Mouse (Mus musculus) forebrain, embryonic 12.5 days (tissue): ENCODE measurements around the gene Tbk1. TPM values are rescaled to one million over a fixed set of nuclear protein-coding genes. Genes with fewer than 3 reads are reported as not detected.

Experiments
- ATAC-seq: fragments of 200-750 bp; cut with Nextera tagmentation; 2 replicates; pipeline ENCODE4 v1.8.0; 2017; ENCODE audit warnings: moderate TSS enrichment; ENCODE audit not compliant: low FRiP score
- H3K27ac ChIP-seq: fragments of 300-500 bp; sonication (generic); 2 replicates; pipeline ENCODE4 v1.5.1; 2016; ENCODE audit warnings: mild to moderate bottlenecking
- H3K27me3 ChIP-seq: fragments of 300-500 bp; sonication (generic); 2 replicates; pipeline ENCODE4 v1.6.1; 2016; ENCODE audit warnings: mild to moderate bottlenecking
- H3K36me3 ChIP-seq: fragments of 300-500 bp; sonication (generic); replicated peaks from 2 replicates; pipeline ENCODE4 v1.6.1; 2016; ENCODE audit warnings: mild to moderate bottlenecking
- H3K4me1 ChIP-seq: fragments of 300-500 bp; sonication (generic); 2 replicates; pipeline ENCODE4 v1.6.1; 2016
- H3K4me2 ChIP-seq: fragments of 300-500 bp; sonication (generic); 2 replicates; pipeline ENCODE4 v1.6.1; 2016; ENCODE audit warnings: mild to moderate bottlenecking, moderate library complexity
- H3K4me3 ChIP-seq: fragments of 300-500 bp; sonication (generic); replicated peaks from 2 replicates; pipeline ENCODE4 v1.5.1; 2016; ENCODE audit warnings: mild to moderate bottlenecking
- H3K9ac ChIP-seq: fragments of 300-500 bp; sonication (generic); 2 replicates; pipeline ENCODE4 v1.6.1; 2016; ENCODE audit warnings: mild to moderate bottlenecking
- H3K9me3 ChIP-seq: fragments of 300-500 bp; sonication (generic); 2 replicates; pipeline ENCODE4 v1.6.1; 2016
- WGBS: fragments of 180-500 bp; shearing (Covaris S2); methylation state at CpG from one replicate; pipeline ENCODE4 v1.1.7; 2016; 5-methylcytosine and 5-hydroxymethylcytosine counted together
- polyA plus RNA-seq: library from polyadenylated mRNA; unstranded; fragments of >200 nt; fragmentation: Nextera tagmentation; extraction: Ambion mirVana; gene quantifications from 2 replicates; pipeline ENCODE4 v1.2.1, GENCODE M21; 2016

Tbk1 gene
- polyA plus RNA-seq, 1 experiment from 2014 or later = 39.4 TPM

- WGBS = 94% methylated on average over 13 of the region's 13 CpGs
- H3K9me3 ChIP-seq = no peaks in the 10 kb centered on the region
- H3K4me2 ChIP-seq = no peak overlapping the region
- H3K27ac ChIP-seq = no peak overlapping the region
- no peak overlapping the region for H3K4me3 ChIP-seq
- no peak overlapping the region for H3K9ac ChIP-seq
- H3K27me3 ChIP-seq = no peaks in the 10 kb centered on the region
- no peaks in the 10 kb centered on the region for H3K4me1 ChIP-seq
- peaks cover 83% of the 10 kb centered on the region for H3K36me3 ChIP-seq
- ATAC-seq = no peak
These were observed 28.7 kb upstream of the Tbk1 start for GRCm38 (mm10) chr10:121615146-121615870.

GRCm38 (mm10) chr10:121613570-121613969 is 27.0 kb upstream of the Tbk1 start:
- no peak overlapping the region for H3K9ac ChIP-seq
- H3K4me3 ChIP-seq = no peak overlapping the region
- H3K4me1 ChIP-seq = no peaks in the 10 kb centered on the region
- ATAC-seq = no peak
- 90% methylated on average over 13 of the region's 13 CpGs for WGBS
- H3K36me3 ChIP-seq = peaks cover 83% of the 10 kb centered on the region
- no peaks in the 10 kb centered on the region for H3K9me3 ChIP-seq
- no peak overlapping the region for H3K4me2 ChIP-seq
- H3K27ac ChIP-seq = no peak overlapping the region
- no peaks in the 10 kb centered on the region for H3K27me3 ChIP-seq

GRCm38 (mm10) chr10:121612448-121612847 is 25.9 kb upstream of the Tbk1 start:
- Histone ChIP-seq H3K9me3 (no peaks in the 10 kb centered on the region), H3K4me1 (no peaks in the 10 kb centered on the region), H3K9ac (no peak overlapping the region), H3K4me3 (no peak overlapping the region), H3K36me3 (peaks cover 83% of the 10 kb centered on the region), H3K27me3 (no peaks in the 10 kb centered on the region), H3K27ac (no peak overlapping the region), H3K4me2 (no peak overlapping the region)
- no peak for ATAC-seq
- 93% methylated on average over 6 of the region's 6 CpGs for WGBS

GRCm38 (mm10) chr10:121611587-121611986 is 25.0 kb upstream of the Tbk1 start:
- H3K27ac ChIP-seq = no peak overlapping the region
- no peak overlapping the region for H3K9ac ChIP-seq
- no peak overlapping the region for H3K4me2 ChIP-seq
- H3K27me3 ChIP-seq = no peaks in the 10 kb centered on the region
- ATAC-seq = no peak
- H3K4me3 ChIP-seq = no peak overlapping the region
- H3K36me3 ChIP-seq = peaks cover 83% of the 10 kb centered on the region
- WGBS = 67% methylated on average over 10 of the region's 10 CpGs
- no peaks in the 10 kb centered on the region for H3K9me3 ChIP-seq
- H3K4me1 ChIP-seq = no peaks in the 10 kb centered on the region

GRCm38 (mm10) chr10:121608177-121608576 is 21.6 kb upstream of the Tbk1 start:
- ATAC-seq = no peak
- peaks cover 90% of the 10 kb centered on the region for H3K36me3 ChIP-seq
- no peaks in the 10 kb centered on the region for H3K27me3 ChIP-seq
- no peak overlapping the region for H3K4me2 ChIP-seq
- WGBS = 96% methylated on average over 10 of the region's 10 CpGs
- no peak overlapping the region for H3K9ac ChIP-seq
- H3K4me3 ChIP-seq = no peak overlapping the region
- H3K27ac ChIP-seq = no peak overlapping the region
- H3K9me3 ChIP-seq = no peaks in the 10 kb centered on the region
- H3K4me1 ChIP-seq = no peaks in the 10 kb centered on the region

- Histone ChIP-seq H3K4me1 (no peaks in the 10 kb centered on the region), H3K9ac (no peak overlapping the region), H3K36me3 (peaks cover 95% of the 10 kb centered on the region), H3K4me3 (no peak overlapping the region), H3K27ac (no peak overlapping the region), H3K9me3 (no peaks in the 10 kb centered on the region), H3K27me3 (no peaks in the 10 kb centered on the region), H3K4me2 (no peak overlapping the region)
- ATAC-seq = no peak
- 94% methylated on average over 13 of the region's 13 CpGs for WGBS
These were observed 18.2 kb upstream of the Tbk1 start for GRCm38 (mm10) chr10:121604632-121605344.

GRCm38 (mm10) chr10:121603556-121603955 is 17.0 kb upstream of the Tbk1 start:
- H3K9me3 ChIP-seq = no peaks in the 10 kb centered on the region
- ATAC-seq = no peak
- H3K4me3 ChIP-seq = no peak overlapping the region
- WGBS = 94% methylated on average over 4 of the region's 4 CpGs
- H3K27me3 ChIP-seq = no peaks in the 10 kb centered on the region
- no peak overlapping the region for H3K27ac ChIP-seq
- H3K9ac ChIP-seq = no peak overlapping the region
- no peak overlapping the region for H3K4me2 ChIP-seq
- H3K4me1 ChIP-seq = no peaks in the 10 kb centered on the region
- H3K36me3 ChIP-seq = peaks cover 98% of the 10 kb centered on the region

GRCm38 (mm10) chr10:121601272-121601671 is 14.7 kb upstream of the Tbk1 start:
- H3K4me2 ChIP-seq = no peak overlapping the region
- no peak overlapping the region for H3K27ac ChIP-seq
- no peaks in the 10 kb centered on the region for H3K9me3 ChIP-seq
- peaks cover 95% of the 10 kb centered on the region for H3K36me3 ChIP-seq
- no peak for ATAC-seq
- H3K27me3 ChIP-seq = no peaks in the 10 kb centered on the region
- 83% methylated on average over 6 of the region's 6 CpGs for WGBS
- no peak overlapping the region for H3K9ac ChIP-seq
- H3K4me1 ChIP-seq = no peaks in the 10 kb centered on the region
- no peak overlapping the region for H3K4me3 ChIP-seq

- H3K4me1 ChIP-seq = no peaks in the 10 kb centered on the region
- H3K4me3 ChIP-seq = no peak overlapping the region
- ATAC-seq = no peak
- peaks cover 71% of the 10 kb centered on the region for H3K36me3 ChIP-seq
- WGBS = 93% methylated on average over 9 of the region's 9 CpGs
- no peak overlapping the region for H3K27ac ChIP-seq
- H3K4me2 ChIP-seq = no peak overlapping the region
- H3K27me3 ChIP-seq = no peaks in the 10 kb centered on the region
- no peaks in the 10 kb centered on the region for H3K9me3 ChIP-seq
- no peak overlapping the region for H3K9ac ChIP-seq
These were observed 10.0 kb upstream of the Tbk1 start for GRCm38 (mm10) chr10:121596580-121596979.

- no peak for ATAC-seq
- WGBS = 89% methylated on average over 14 of the region's 14 CpGs
- peaks cover 6% of the 10 kb centered on the region; the same call in 1 of the 2 replicates for H3K4me1 ChIP-seq
- peaks cover 35% of the 10 kb centered on the region for H3K36me3 ChIP-seq
- H3K4me3 ChIP-seq = no peak overlapping the region
- H3K4me2 ChIP-seq = no peak overlapping the region
- H3K9ac ChIP-seq = no peak overlapping the region
- no peaks in the 10 kb centered on the region for H3K9me3 ChIP-seq
- H3K27me3 ChIP-seq = no peaks in the 10 kb centered on the region
- no peak overlapping the region for H3K27ac ChIP-seq
These were observed 4.5 kb upstream of the Tbk1 start for GRCm38 (mm10) chr10:121591106-121591505.

GRCm38 (mm10) chr10:121587371-121587840 is 819 bp upstream of the Tbk1 start:
- peak overlapping the region; percentile 92; the same call in 1 of the 2 replicates for H3K9ac ChIP-seq
- H3K4me3 ChIP-seq = peak overlapping the region; percentile 88
- H3K36me3 ChIP-seq = peaks cover 32% of the 10 kb centered on the region
- H3K4me1 ChIP-seq = peaks cover 16% of the 10 kb centered on the region
- H3K4me2 ChIP-seq = peak overlapping the region; percentile 86
- no peaks in the 10 kb centered on the region for H3K27me3 ChIP-seq
- H3K9me3 ChIP-seq = no peaks in the 10 kb centered on the region
- no peak overlapping the region for H3K27ac ChIP-seq
- no peak for ATAC-seq
- 71% methylated on average over 6 of the region's 6 CpGs for WGBS

GRCm38 (mm10) chr10:121585791-121586642 is 570 bp downstream of the Tbk1 start:
- H3K36me3 ChIP-seq = peaks cover 38% of the 10 kb centered on the region
- peak overlapping the region; percentile 92 for H3K9ac ChIP-seq
- peak overlapping the region; percentile 88 for H3K4me3 ChIP-seq
- no peaks in the 10 kb centered on the region for H3K27me3 ChIP-seq
- peaks cover 16% of the 10 kb centered on the region for H3K4me1 ChIP-seq
- peak; percentile 81 for ATAC-seq
- 4% methylated on average over 47 of the region's 48 CpGs for WGBS
- H3K27ac ChIP-seq = peak overlapping the region; percentile 48
- peak overlapping the region; percentile 86 for H3K4me2 ChIP-seq
- H3K9me3 ChIP-seq = no peaks in the 10 kb centered on the region
